In the genomic region with DNA sequence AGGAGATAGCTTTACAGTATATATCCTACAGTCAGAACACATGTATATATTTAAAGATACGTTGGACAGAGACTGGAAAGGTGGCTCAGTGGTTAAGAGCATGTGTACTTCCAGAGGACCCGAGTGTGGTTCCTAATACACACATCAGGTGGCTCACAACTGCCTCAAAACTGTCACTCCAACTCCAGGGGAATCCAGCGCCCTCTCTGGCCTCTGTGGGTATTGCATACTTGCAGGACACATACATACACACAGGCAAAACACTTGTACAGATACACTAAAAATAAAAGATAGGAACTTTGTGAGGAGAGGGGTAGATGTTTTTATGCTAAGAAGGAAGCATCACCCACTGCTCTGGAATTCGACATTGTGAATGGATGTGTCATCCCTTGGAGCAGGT, we compare ENCODE assay signal across 27 mouse cellular contexts. TPM values are rescaled to one million over a fixed set of nuclear protein-coding genes. Genes with fewer than 3 reads are reported as not detected.
DNase-seq lines count a peak whose midpoint lies in the region; ATAC-seq and TF ChIP-seq lines count a peak whose summit lies in the region.
"Had no signal": no experiment of that assay in that cellular context is flagged by ENCODE, and none has a peak within 500 bp of the region (broad histone marks: within the 10 kb centered on the region; RNA-seq: fewer than 3 reads in every experiment).

No protein-coding gene starts in this region.

- intact Hi-C loops in heart, adult 2 months (cut with DNase I): no loop called here
- intact Hi-C loops in heart, postnatal 10 days (cut with DNase I): no loop called here
- intact Hi-C loops in heart, postnatal 25 days (cut with DNase I): no loop called here

- H3K27me3 ChIP-seq in heart, adult 2 months (ENCODE audit: control insufficient read depth, insufficient read depth, low read length): no peaks in the 10 kb centered on the region
- no peaks in the 10 kb centered on the region for H3K27me3 ChIP-seq in liver, postnatal 0 days (ENCODE audit: insufficient read depth, low read length)
- no peaks in the 10 kb centered on the region; the same call in 1 of the 2 replicates for H3K27me3 ChIP-seq in liver, embryonic 12.5 days (replicated peaks)
- no peaks in the 10 kb centered on the region for H3K27me3 ChIP-seq in MEL (ENCODE audit: control insufficient read depth in 1 of 2, insufficient read depth in 2 of 2, low read length in 2 of 2)
- H3K27me3 ChIP-seq in stomach, postnatal 0 days (ENCODE audit: control insufficient read depth, insufficient read depth, low read length): no peaks in the 10 kb centered on the region
- H3K27me3 ChIP-seq: embryonic facial prominence, embryonic 13.5 days; forebrain, embryonic 12.5 days; heart, embryonic 12.5 days; hindbrain, embryonic 13.5 days; neural tube, embryonic 15.5 days had no signal

- ATAC-seq in liver, postnatal 0 days: no peak
- ATAC-seq in liver, embryonic 12.5 days: no peak
- ATAC-seq in stomach, postnatal 0 days (ENCODE audit: low FRiP score, low TSS enrichment): no peak
- ATAC-seq: inflammation-experienced regulatory T-cells, adult 6 months; lung, postnatal 0 days had no signal

- TF ChIP-seq CTCF in heart, adult 2 months (IDR thresholded peaks at IDR 0.05): peak; percentile 28
- peak; percentile 19; the same call in 1 of the 2 replicates for TF ChIP-seq CTCF in liver, postnatal 0 days (IDR thresholded peaks at IDR 0.05; ENCODE audit: low read depth)
- TF ChIP-seq CTCF in MEL (IDR thresholded peaks at IDR 0.05 in 2 of 3, conservative IDR thresholded peaks at IDR 0.05 in 1 of 3; ENCODE audit: control insufficient read depth in 1 of 3, insufficient read depth in 1 of 3, low read depth in 2 of 3, low read length in 3 of 3, poor library complexity in 1 of 3, severe bottlenecking in 1 of 3): peak; percentile 37 to 45 (median 37)
- peak; percentile 24 for TF ChIP-seq CTCF in stomach, postnatal 0 days (IDR thresholded peaks at IDR 0.05; ENCODE audit: low read depth)

- H3K79me2 ChIP-seq in heart, adult 2 months (replicated peaks; ENCODE audit: control insufficient read depth, insufficient read depth, low read length): no peaks in the 10 kb centered on the region
- no peaks in the 10 kb centered on the region for H3K79me2 ChIP-seq in MEL (ENCODE audit: control insufficient read depth, insufficient read depth, low read length, poor library complexity)

- H3K4me1 ChIP-seq in heart, adult 2 months (ENCODE audit: control insufficient read depth, insufficient read depth, low read length): no peaks in the 10 kb centered on the region
- H3K4me1 ChIP-seq in liver, postnatal 0 days (ENCODE audit: insufficient read depth): no peaks in the 10 kb centered on the region
- H3K4me1 ChIP-seq in liver, embryonic 12.5 days: no peaks in the 10 kb centered on the region
- no peaks in the 10 kb centered on the region for H3K4me1 ChIP-seq in MEL (ENCODE audit: control insufficient read depth in 1 of 2, insufficient read depth in 2 of 2, low read length in 2 of 2)
- H3K4me1 ChIP-seq in stomach, postnatal 0 days (replicated peaks; ENCODE audit: control insufficient read depth, insufficient read depth): no peaks in the 10 kb centered on the region
- H3K4me1 ChIP-seq: embryonic facial prominence, embryonic 13.5 days had no signal

- H3K9ac ChIP-seq in heart, adult 2 months (ENCODE audit: low read depth, low read length): no peak overlapping the region
- no peak overlapping the region for H3K9ac ChIP-seq in liver, postnatal 0 days (replicated peaks)
- H3K9ac ChIP-seq in liver, embryonic 12.5 days: no peak overlapping the region
- H3K9ac ChIP-seq in MEL (ENCODE audit: control insufficient read depth, low read depth, low read length, poor library complexity, severe bottlenecking): no peak overlapping the region
- no peak overlapping the region for H3K9ac ChIP-seq in stomach, postnatal 0 days (ENCODE audit: low read length)
- H3K9ac ChIP-seq: embryonic facial prominence, embryonic 13.5 days; forebrain, embryonic 12.5 days; heart, embryonic 12.5 days; hindbrain, embryonic 13.5 days; neural tube, embryonic 15.5 days had no signal

- H3K4me2 ChIP-seq in liver, postnatal 0 days (ENCODE audit: low read depth, low read length): no peak overlapping the region
- H3K4me2 ChIP-seq in liver, embryonic 12.5 days: no peak overlapping the region
- H3K4me2 ChIP-seq in stomach, postnatal 0 days (replicated peaks; ENCODE audit: low read depth): no peak overlapping the region
- H3K4me2 ChIP-seq: embryonic facial prominence, embryonic 13.5 days; forebrain, embryonic 12.5 days; heart, embryonic 12.5 days; hindbrain, embryonic 13.5 days; midbrain, embryonic 11.5 days; neural tube, embryonic 15.5 days had no signal

- no peaks in the 10 kb centered on the region for H3K36me3 ChIP-seq in heart, adult 2 months (ENCODE audit: control insufficient read depth, insufficient read depth, low read length)
- no peaks in the 10 kb centered on the region for H3K36me3 ChIP-seq in liver, postnatal 0 days (replicated peaks; ENCODE audit: insufficient read depth, low read length)
- H3K36me3 ChIP-seq in liver, embryonic 12.5 days: no peaks in the 10 kb centered on the region
- H3K36me3 ChIP-seq in MEL (ENCODE audit: control insufficient read depth in 1 of 2, insufficient read depth in 2 of 2, low read length in 2 of 2): no peaks in the 10 kb centered on the region
- H3K36me3 ChIP-seq in stomach, postnatal 0 days (ENCODE audit: control insufficient read depth, insufficient read depth, low read length): no peaks in the 10 kb centered on the region
- H3K36me3 ChIP-seq: embryonic facial prominence, embryonic 13.5 days; forebrain, embryonic 12.5 days; heart, embryonic 12.5 days; neural tube, embryonic 15.5 days had no signal

- H3K4me3 ChIP-seq in heart, adult 2 months: no peak overlapping the region
- no peak overlapping the region for H3K4me3 ChIP-seq in liver, postnatal 0 days (ENCODE audit: low read depth, low read length)
- no peak overlapping the region for H3K4me3 ChIP-seq in liver, embryonic 12.5 days
- H3K4me3 ChIP-seq in MEL (ENCODE audit: control insufficient read depth in 1 of 2, insufficient read depth in 1 of 2, low read depth in 2 of 2, low read length in 2 of 2): no peak overlapping the region
- H3K4me3 ChIP-seq in stomach, postnatal 0 days (ENCODE audit: low read depth, low read length): no peak overlapping the region
- H3K4me3 ChIP-seq: embryonic facial prominence, embryonic 13.5 days; erythroblast, embryonic 14.5 days; forebrain, embryonic 12.5 days; heart, embryonic 12.5 days; hindbrain, embryonic 13.5 days; neural tube, embryonic 15.5 days had no signal

- 77% methylated on average over 4 of the region's 4 CpGs for WGBS in heart, adult 2 months
- WGBS in liver, postnatal 0 days (ENCODE audit: insufficient replicate concordance): 74% methylated on average over 4 of the region's 4 CpGs
- 67% methylated on average over 4 of the region's 4 CpGs for WGBS in liver, embryonic 12.5 days (ENCODE audit: insufficient replicate concordance)
- WGBS in stomach, postnatal 0 days: 81% methylated on average over 4 of the region's 4 CpGs

- H3K9me3 ChIP-seq in liver, postnatal 0 days (ENCODE audit: low read length): peaks cover 5% of the 10 kb centered on the region; the same call in 1 of the 2 replicates
- peaks cover 7% of the 10 kb centered on the region; the same call in 1 of the 2 replicates for H3K9me3 ChIP-seq in liver, embryonic 12.5 days (replicated peaks)
- H3K9me3 ChIP-seq in MEL (replicated peaks; ENCODE audit: insufficient read depth, low read length): no peaks in the 10 kb centered on the region
- H3K9me3 ChIP-seq in stomach, postnatal 0 days (ENCODE audit: control insufficient read depth, low read length): no peaks in the 10 kb centered on the region
- H3K9me3 ChIP-seq: embryonic facial prominence, embryonic 13.5 days; neural tube, embryonic 15.5 days had no signal

- TF ChIP-seq POLR2A in heart, adult 2 months (IDR thresholded peaks at IDR 0.05; ENCODE audit: insufficient read depth, low read depth, low read length): no peak
- no peak for TF ChIP-seq POLR2A in MEL (IDR thresholded peaks at IDR 0.05; ENCODE audit: control insufficient read depth in 1 of 2, insufficient read depth in 1 of 2, low read depth in 1 of 2, low read length in 2 of 2, poor library complexity in 1 of 2)

- no peak for TF ChIP-seq RAD21 in MEL (IDR thresholded peaks at IDR 0.05; ENCODE audit: low read depth, low read length)

- no peak for DNase-seq in heart, adult 2 months
- no peak for DNase-seq in heart, postnatal 10 days
- DNase-seq in liver, postnatal 0 days: no peak
- DNase-seq in MEL (ENCODE audit: low read depth, low spot score): no peak
- no peak for DNase-seq in stomach, postnatal 0 days (ENCODE audit: low spot score)
- no peak for DNase-seq in retina, postnatal 1 day
- no peak for DNase-seq in heart, postnatal 25 days (ENCODE audit: low spot score)
- DNase-seq: adrenal gland, postnatal 10 days; cerebellum, adult 2 months; cerebellum, postnatal 36 days; embryo, embryonic 11 days; gastrocnemius, postnatal 10 days; heart, adult 11 months; heart, postnatal 14 days; kidney, postnatal 25 days; thymus, adult 18-20 months; thymus, postnatal 36 days had no signal

- no peak overlapping the region for H3K27ac ChIP-seq in heart, adult 2 months
- H3K27ac ChIP-seq in liver, postnatal 0 days (ENCODE audit: low read depth): no peak overlapping the region
- no peak overlapping the region for H3K27ac ChIP-seq in liver, embryonic 12.5 days
- no peak overlapping the region for H3K27ac ChIP-seq in MEL (ENCODE audit: control insufficient read depth, low read depth, low read length)
- H3K27ac ChIP-seq in stomach, postnatal 0 days (replicated peaks): no peak overlapping the region
- H3K27ac ChIP-seq: embryonic facial prominence, embryonic 13.5 days; forebrain, embryonic 12.5 days; hindbrain, embryonic 13.5 days; neural tube, embryonic 15.5 days had no signal

- TF ChIP-seq EP300 in heart, adult 2 months (IDR thresholded peaks at IDR 0.05; ENCODE audit: insufficient read depth, low read depth, low read length): no peak
- no peak for TF ChIP-seq EP300 in liver, postnatal 0 days (IDR thresholded peaks at IDR 0.05; ENCODE audit: low read depth)
- TF ChIP-seq EP300 in MEL (IDR thresholded peaks at IDR 0.05; ENCODE audit: low read depth in 1 of 2, low read length in 2 of 2): no peak
- no peak for TF ChIP-seq EP300 in stomach, postnatal 0 days (optimal IDR thresholded peaks at IDR 0.05)

RNA-seq across cellular contexts. Expression of gene Lyrm7, which starts 34.9 kb away (rescaled TPM):
- total RNA-seq in heart, adult 2 months (2021): 10 to 100 TPM; 38.6 to 40.1 TPM
- polyA plus RNA-seq in heart, adult 2 months (2012; rRNA removed): 11.1 and 20.0 TPM in 2 replicates
- 10 to 100 TPM; 24.4 to 27.0 TPM for total RNA-seq in heart, postnatal 10 days (2021)
- 2.9 and 5.0 TPM in 2 replicates for polyA plus RNA-seq in liver, postnatal 0 days (2015; fragmentation: Nextera tagmentation; extraction: Ambion mirVana)
- 6.7 and 7.6 TPM in 2 replicates for polyA plus RNA-seq in liver, embryonic 12.5 days (2016; fragmentation: Nextera tagmentation; extraction: Ambion mirVana)
- 12.3 and 12.7 TPM in 2 replicates for total RNA-seq in MEL (2012; rRNA removed)
- 100 to 1,000 TPM in 1 of 2 experiments, 10 to 100 TPM in 1; 20.9 to 188 TPM for polyA plus RNA-seq in MEL (2012; ENCODE audit: insufficient read depth in 1 of 2, insufficient read length in 2 of 2, low read depth in 1 of 2, low replicate concordance in 2 of 2, missing spikeins in 1 of 2)
- 4.5 and 4.8 TPM in 2 replicates for polyA plus RNA-seq in stomach, postnatal 0 days (2015; fragmentation: Nextera tagmentation; extraction: Ambion mirVana)
- 10 to 100 TPM; 34.6 to 47.1 TPM for total RNA-seq in heart, postnatal 25 days (2021)
- polyA plus RNA-seq: erythroblast, embryonic 14.5 days had no signal

RNA-seq across cellular contexts. Expression of gene Cdc42se2, which starts 38.3 kb away (rescaled TPM):
- total RNA-seq in heart, adult 2 months (2021): 10 to 100 TPM; 22.0 to 23.3 TPM
- polyA plus RNA-seq in heart, adult 2 months (2012; rRNA removed): 24.7 and 41.3 TPM in 2 replicates
- total RNA-seq in heart, postnatal 10 days (2021): 10 to 100 TPM; 35.9 to 36.9 TPM
- 13.7 and 15.4 TPM in 2 replicates for polyA plus RNA-seq in liver, postnatal 0 days (2015; fragmentation: Nextera tagmentation; extraction: Ambion mirVana)
- 28.0 and 28.5 TPM in 2 replicates for polyA plus RNA-seq in liver, embryonic 12.5 days (2016; fragmentation: Nextera tagmentation; extraction: Ambion mirVana)
- total RNA-seq in MEL (2012; rRNA removed): 31.4 and 33.4 TPM in 2 replicates
- polyA plus RNA-seq in MEL (2012; ENCODE audit: insufficient read depth in 1 of 2, insufficient read length in 2 of 2, low read depth in 1 of 2, low replicate concordance in 2 of 2, missing spikeins in 1 of 2): 10 to 100 TPM; 30.1 to 47.4 TPM
- 30.6 and 32.3 TPM in 2 replicates for polyA plus RNA-seq in stomach, postnatal 0 days (2015; fragmentation: Nextera tagmentation; extraction: Ambion mirVana)
- 10 to 100 TPM; 25.8 to 29.0 TPM for total RNA-seq in heart, postnatal 25 days (2021)

RNA-seq across cellular contexts. Expression of gene Hint1, which starts 40.4 kb away (rescaled TPM):
- total RNA-seq in heart, adult 2 months (2021): 100 to 1,000 TPM; 258 to 297 TPM
- 477 and 498 TPM in 2 replicates for polyA plus RNA-seq in heart, adult 2 months (2012; rRNA removed)
- 100 to 1,000 TPM; 304 to 309 TPM for total RNA-seq in heart, postnatal 10 days (2021)
- polyA plus RNA-seq in liver, postnatal 0 days (2015; fragmentation: Nextera tagmentation; extraction: Ambion mirVana): 791 and 898 TPM in 2 replicates
- polyA plus RNA-seq in liver, embryonic 12.5 days (2016; fragmentation: Nextera tagmentation; extraction: Ambion mirVana): 479 and 518 TPM in 2 replicates
- total RNA-seq in MEL (2012; rRNA removed): 567 and 640 TPM in 2 replicates
- polyA plus RNA-seq in MEL (2012; ENCODE audit: insufficient read depth in 1 of 2, insufficient read length in 2 of 2, low read depth in 1 of 2, low replicate concordance in 2 of 2, missing spikeins in 1 of 2): 1,000 to 10,000 TPM in 1 of 2 experiments, 100 to 1,000 TPM in 1; 529 to 2,790 TPM
- polyA plus RNA-seq in stomach, postnatal 0 days (2015; fragmentation: Nextera tagmentation; extraction: Ambion mirVana): 745 and 824 TPM in 2 replicates
- total RNA-seq in heart, postnatal 25 days (2021): 100 to 1,000 TPM; 290 to 301 TPM
